In the genomic region with DNA sequence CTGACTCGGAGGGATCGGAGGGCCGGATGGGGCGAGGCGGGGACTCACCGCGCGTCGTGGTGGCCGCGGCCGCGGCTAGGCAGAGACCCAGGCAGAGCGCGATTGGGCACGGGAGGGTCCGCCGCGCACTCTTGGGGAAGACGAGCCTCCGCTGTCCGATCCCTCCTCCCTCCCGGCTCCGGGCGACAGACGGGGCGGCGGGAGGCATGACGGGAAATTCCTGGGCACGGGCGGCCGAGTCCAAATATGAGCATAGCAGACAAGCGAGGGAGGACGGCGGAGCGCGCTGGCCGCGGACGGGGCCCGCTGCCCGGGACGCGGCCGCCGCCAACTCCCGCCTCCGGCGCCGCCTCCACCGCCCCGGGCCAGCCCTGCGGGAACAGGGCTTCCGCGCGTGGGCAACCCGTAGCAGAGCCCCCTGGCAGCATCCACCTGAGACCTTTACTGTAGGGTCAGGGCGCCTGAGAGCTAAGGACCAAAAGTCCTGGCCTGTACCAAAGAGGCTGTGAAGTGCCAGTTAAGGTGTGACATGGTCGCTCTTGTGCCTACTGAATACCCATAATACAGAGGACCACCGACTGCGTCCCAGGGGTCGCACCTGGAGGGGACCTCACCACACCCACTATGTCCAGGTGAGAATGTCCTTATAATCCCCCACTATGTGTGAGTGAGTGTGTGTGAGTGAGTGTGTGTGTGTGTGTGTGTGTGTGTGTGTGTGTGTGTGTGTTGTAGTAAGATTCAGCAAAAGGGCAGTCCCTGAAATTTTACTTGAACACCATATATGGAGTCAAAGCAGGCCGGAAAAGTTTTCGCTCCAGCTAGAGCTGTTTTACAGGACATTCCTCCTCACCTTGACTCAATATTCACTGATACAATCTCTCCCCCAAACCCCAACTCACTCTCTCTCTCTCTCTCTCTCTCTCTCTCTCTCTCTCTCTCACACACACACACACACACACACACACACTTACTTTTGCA, we compare ENCODE assay signal across 8 mouse cellular contexts. TPM values are rescaled to one million over a fixed set of nuclear protein-coding genes. Genes with fewer than 3 reads are reported as not detected.
DNase-seq lines count a peak whose midpoint lies in the region; ATAC-seq and TF ChIP-seq lines count a peak whose summit lies in the region.

A gene (minus strand): TSS at position 317 of the 978 bp plus-strand sequence.

- H3K9me3 ChIP-seq in ES-E14 (ENCODE audit: control insufficient read depth, insufficient read depth, low read depth, low read length), result no peaks in the 10 kb centered on the region
- no peaks in the 10 kb centered on the region for H3K9me3 ChIP-seq in forebrain, embryonic 14.5 days (replicated peaks; ENCODE audit: control insufficient read depth, low read length)
- no peaks in the 10 kb centered on the region for H3K9me3 ChIP-seq in heart, postnatal 0 days (replicated peaks; ENCODE audit: control insufficient read depth, low read length)
- H3K9me3 ChIP-seq in liver, postnatal 0 days (ENCODE audit: low read length), result no peaks in the 10 kb centered on the region
- no peaks in the 10 kb centered on the region for H3K9me3 ChIP-seq in neural tube, embryonic 14.5 days (ENCODE audit: control insufficient read depth, low read length)

- in situ Hi-C loops in ES-E14 (cut with MboI; ENCODE audit: low sequenced_read_pairs in 2 of 2, unreplicated experiment in 2 of 2), result no loop called here

- TF ChIP-seq EP300 in heart, postnatal 0 days (IDR thresholded peaks at IDR 0.05; ENCODE audit: low read depth), result no peak
- TF ChIP-seq EP300 in liver, postnatal 0 days (IDR thresholded peaks at IDR 0.05; ENCODE audit: low read depth), result no peak

- H3K4me2 ChIP-seq in forebrain, embryonic 14.5 days (ENCODE audit: low read length), result peak within 1 kb of the TSS; percentile 96
- peak within 1 kb of the TSS; percentile 81 for H3K4me2 ChIP-seq in heart, postnatal 0 days (ENCODE audit: low read depth, low read length)
- H3K4me2 ChIP-seq in liver, postnatal 0 days (ENCODE audit: low read depth, low read length), result peak within 1 kb of the TSS; percentile 82
- peak within 1 kb of the TSS; percentile 98 for H3K4me2 ChIP-seq in neural tube, embryonic 14.5 days (ENCODE audit: low read depth, low read length)

- WGBS in forebrain, embryonic 14.5 days, result 5% methylated on average over 49 of the region's 64 CpGs
- 1% methylated on average over 49 of the region's 64 CpGs for WGBS in heart, postnatal 0 days
- WGBS in liver, postnatal 0 days (ENCODE audit: insufficient replicate concordance), result 5% methylated on average over 47 of the region's 64 CpGs
- WGBS in neural tube, embryonic 14.5 days, result 3% methylated on average over 57 of the region's 64 CpGs

- peak within 1 kb of the TSS; percentile 58 for H3K9ac ChIP-seq in ES-E14 (ENCODE audit: insufficient read depth, low read depth, low read length, poor library complexity, severe bottlenecking)
- H3K9ac ChIP-seq in forebrain, embryonic 14.5 days (ENCODE audit: low read length), result peak within 1 kb of the TSS; percentile 71
- peak within 1 kb of the TSS; percentile 92 for H3K9ac ChIP-seq in heart, postnatal 0 days (replicated peaks; ENCODE audit: low read depth, low read length)
- peak within 1 kb of the TSS; percentile 63 for H3K9ac ChIP-seq in liver, postnatal 0 days (replicated peaks)
- H3K9ac ChIP-seq in neural tube, embryonic 14.5 days (replicated peaks; ENCODE audit: low read depth, low read length), result peak within 1 kb of the TSS; percentile 58

- ATAC-seq in cerebellum, adult (ENCODE audit: insufficient number of reproducible peaks, low FRiP score, low TSS enrichment), result peak; percentile 85
- ATAC-seq in forebrain, embryonic 14.5 days, result peak; percentile 79
- ATAC-seq in heart, postnatal 0 days (ENCODE audit: insufficient read depth, low read depth), result peak; percentile 89
- ATAC-seq in liver, postnatal 0 days, result peak; percentile 57
- ATAC-seq in neural tube, embryonic 14.5 days (ENCODE audit: low read depth), result peak; percentile 81

- H3K27ac ChIP-seq in ES-E14 (ENCODE audit: insufficient read depth, low read depth, low read length, poor library complexity, severe bottlenecking), result no peak within 1 kb of the TSS
- no peak within 1 kb of the TSS for H3K27ac ChIP-seq in forebrain, embryonic 14.5 days (ENCODE audit: low read depth, low read length)
- peak within 1 kb of the TSS; percentile 98 for H3K27ac ChIP-seq in heart, postnatal 0 days (ENCODE audit: low read depth)
- peak within 1 kb of the TSS; percentile 39; the same call in 1 of the 2 replicates for H3K27ac ChIP-seq in liver, postnatal 0 days (ENCODE audit: low read depth)
- H3K27ac ChIP-seq in neural tube, embryonic 14.5 days (ENCODE audit: low read depth, low read length), result no peak within 1 kb of the TSS

- no peak for TF ChIP-seq CTCF in heart, postnatal 0 days (IDR thresholded peaks at IDR 0.05; ENCODE audit: low read depth)
- no peak for TF ChIP-seq CTCF in liver, postnatal 0 days (IDR thresholded peaks at IDR 0.05; ENCODE audit: low read depth)

- peaks cover 15% of the 10 kb centered on the region for H3K27me3 ChIP-seq in forebrain, embryonic 14.5 days (replicated peaks; ENCODE audit: control insufficient read depth, insufficient read depth, low read length)
- no peaks in the 10 kb centered on the region for H3K27me3 ChIP-seq in heart, postnatal 0 days (ENCODE audit: control insufficient read depth, insufficient read depth, low read length)
- peaks cover 17% of the 10 kb centered on the region for H3K27me3 ChIP-seq in liver, postnatal 0 days (ENCODE audit: insufficient read depth, low read length)
- no peaks in the 10 kb centered on the region; the same call in 1 of the 2 replicates for H3K27me3 ChIP-seq in neural tube, embryonic 14.5 days (ENCODE audit: control insufficient read depth, insufficient read depth, low read length)

- H3K4me1 ChIP-seq in ES-E14 (ENCODE audit: control insufficient read depth in 2 of 2, insufficient read depth in 2 of 2, low read length in 2 of 2, poor library complexity in 1 of 2), result peaks cover 0 to 1% of the 10 kb centered on the region in 2 experiments; a peak in 1 of 4 replicates
- peaks cover 6% of the 10 kb centered on the region; the same call in 1 of the 2 replicates for H3K4me1 ChIP-seq in forebrain, embryonic 14.5 days (ENCODE audit: control insufficient read depth, insufficient read depth, low read length)
- peaks cover 41% of the 10 kb centered on the region for H3K4me1 ChIP-seq in heart, postnatal 0 days (ENCODE audit: control insufficient read depth, insufficient read depth)
- H3K4me1 ChIP-seq in liver, postnatal 0 days (ENCODE audit: insufficient read depth), result peaks cover 3% of the 10 kb centered on the region; the same call in 1 of the 2 replicates
- H3K4me1 ChIP-seq in neural tube, embryonic 14.5 days (ENCODE audit: control insufficient read depth, insufficient read depth, low read length), result no peaks in the 10 kb centered on the region; the same call in 1 of the 2 replicates

- no peaks in the 10 kb centered on the region for H3K36me3 ChIP-seq in ES-E14 (ENCODE audit: control insufficient read depth, insufficient read depth, low read length, poor library complexity, severe bottlenecking)
- no peaks in the 10 kb centered on the region for H3K36me3 ChIP-seq in forebrain, embryonic 14.5 days (ENCODE audit: control insufficient read depth, insufficient read depth, low read length)
- 0 out of 2 replicates have a peak, but pooled peaks cover 5% of the 10 kb centered on the region for H3K36me3 ChIP-seq in heart, postnatal 0 days (replicated peaks; ENCODE audit: control insufficient read depth, insufficient read depth, low read length)
- H3K36me3 ChIP-seq in liver, postnatal 0 days (replicated peaks; ENCODE audit: insufficient read depth, low read length), result no peaks in the 10 kb centered on the region
- H3K36me3 ChIP-seq in neural tube, embryonic 14.5 days (ENCODE audit: control insufficient read depth, insufficient read depth, low read length), result no peaks in the 10 kb centered on the region

- no peak for DNase-seq in ES-E14 (ENCODE audit: low read depth, low spot score)
- DNase-seq in forebrain, embryonic 14.5 days (ENCODE audit: low spot score), result peak; percentile 73
- DNase-seq in heart, postnatal 0 days (ENCODE audit: low spot score), result peak; percentile 92
- peak; percentile 82 to 92 for DNase-seq in kidney, postnatal 25 days
- peak; percentile 64 for DNase-seq in liver, postnatal 0 days
- peak; percentile 66 to 83 for DNase-seq in urinary bladder, postnatal 36 days (ENCODE audit: low spot score in 2 of 2)

- H3K4me3 ChIP-seq in ES-E14 (ENCODE audit: insufficient read depth in 1 of 2, low read depth in 1 of 2, low read length in 2 of 2, poor library complexity in 1 of 2, severe bottlenecking in 1 of 2), result peak within 1 kb of the TSS; percentile 75 to 86
- peak within 1 kb of the TSS; percentile 52 for H3K4me3 ChIP-seq in forebrain, embryonic 14.5 days (ENCODE audit: low read depth, low read length)
- H3K4me3 ChIP-seq in heart, postnatal 0 days (ENCODE audit: low read depth, low read length), result peak within 1 kb of the TSS; percentile 69
- peak within 1 kb of the TSS; percentile 57 for H3K4me3 ChIP-seq in liver, postnatal 0 days (ENCODE audit: low read depth, low read length)
- peak within 1 kb of the TSS; percentile 58 for H3K4me3 ChIP-seq in neural tube, embryonic 14.5 days (ENCODE audit: low read depth, low read length)

TF ChIP-seq in ES-E14, 5 proteins besides CTCF, POLR2A, EP300 and RAD21:
- TF ChIP-seq ZC3H11A (IDR thresholded peaks at IDR 0.05; ENCODE audit: borderline replicate concordance, low read depth, low read length) (no peak), MAFK (IDR thresholded peaks at IDR 0.05; ENCODE audit: insufficient read depth, low read depth, low read length) (no peak), CHD2 (IDR thresholded peaks at IDR 0.05; ENCODE audit: low read depth, low read length) (no peak), ZNF384 (IDR thresholded peaks at IDR 0.05; ENCODE audit: low read depth, low read length) (no peak), HCFC1 (IDR thresholded peaks at IDR 0.05; ENCODE audit: borderline replicate concordance, insufficient read depth, low read length) (no peak)
TF ChIP-seq in ES-E14: peak in this region for 0.

RNA-seq across cellular contexts. Expression of the gene that starts here (rescaled TPM):
- total RNA-seq in ES-E14 (2012; rRNA removed), result 3.4 and 5.7 TPM in 2 replicates
- 0.87 and 1.4 TPM in 2 replicates for polyA plus RNA-seq in forebrain, embryonic 14.5 days (2014; fragmentation: Nextera tagmentation; extraction: Ambion mirVana)
- total RNA-seq in heart, postnatal 0 days (2014; rRNA removed; ENCODE audit: low replicate concordance), result 122 and 134 TPM in 2 replicates
- polyA plus RNA-seq in heart, postnatal 0 days (2015; fragmentation: Nextera tagmentation; extraction: Ambion mirVana), result 29.5 and 45.0 TPM in 2 replicates
- polyA plus RNA-seq in liver, postnatal 0 days (2015; fragmentation: Nextera tagmentation; extraction: Ambion mirVana), result 2.5 and 2.7 TPM in 2 replicates
- 0.50 and 2.0 TPM in 2 replicates for polyA plus RNA-seq in neural tube, embryonic 14.5 days (2014; fragmentation: Nextera tagmentation; extraction: Ambion mirVana)

Comparison
In these comparisons a context has a peak if more than half of its experiments do, and no peak if none do; other contexts are left out.
1. RNA of the gene that starts here (total RNA-seq): 122 to 134 TPM in heart, postnatal 0 days; 3.4 to 5.7 TPM in ES-E14; every median in the first group is over 10 times any median in the second.
2. H3K27ac ChIP-seq: peak in heart, postnatal 0 days (single experiment) and liver, postnatal 0 days (single experiment); none in ES-E14 (single experiment), forebrain, embryonic 14.5 days (single experiment) and neural tube, embryonic 14.5 days (single experiment).
3. Peak in every context shown above with its lines, with median percentiles within 50 percentile points of each other: H3K4me3 ChIP-seq, H3K9ac ChIP-seq, ATAC-seq and H3K4me2 ChIP-seq.